Mouse (Mus musculus): ENCODE measurements around the gene Gsta4. TPM values are rescaled to one million over a fixed set of nuclear protein-coding genes. Genes with fewer than 3 reads are reported as not detected.

Gsta4 gene
- polyA plus RNA-seq, 2 experiments = 17.2 to 30.6 TPM

- Histone ChIP-seq H3K9me3 (ENCODE audit: control insufficient read depth, low read length) (no peaks in the 10 kb centered on the region), H3K36me3 (replicated peaks; ENCODE audit: control insufficient read depth, insufficient read depth, low read depth) (no peaks in the 10 kb centered on the region), H3K27me3 (ENCODE audit: control insufficient read depth, insufficient read depth, low read length) (no peaks in the 10 kb centered on the region), H3K4me3 (ENCODE audit: insufficient read depth in 1 of 2, low read depth in 2 of 2, low read length in 2 of 2) (peak overlapping the region; percentile 68 to 88), H3K27ac (peak overlapping the region; percentile 97), H3K4me2 (ENCODE audit: low read depth) (peak overlapping the region; percentile 89), H3K9ac (replicated peaks) (peak overlapping the region; percentile 94), H3K4me1 (replicated peaks; ENCODE audit: control insufficient read depth in 2 of 2, insufficient read depth in 2 of 2, low read length in 1 of 2) (peaks cover 9 to 10% of the 10 kb centered on the region in 2 experiments; a peak in 3 of 4 replicates)
- DNase-seq (ENCODE audit: low read depth in 3 of 3, low spot score in 3 of 3) (no peak), ATAC-seq (ENCODE audit: insufficient read depth) (no peak)
- no peak for TF ChIP-seq CTCF (IDR thresholded peaks at IDR 0.05; ENCODE audit: low read depth)
- no peak for TF ChIP-seq EP300 (IDR thresholded peaks at IDR 0.05; ENCODE audit: low read depth)
- 22% methylated on average over 7 of the region's 7 CpGs for WGBS (ENCODE audit: insufficient replicate concordance)
Observed at GRCm38 (mm10) chr9:78176831-78177230, 5.7 kb upstream of the Gsta4 start.

GRCm38 (mm10) chr9:78178197-78178596 lies 4.4 kb upstream of the Gsta4 start:
- ATAC-seq (ENCODE audit: insufficient read depth) (no peak), DNase-seq (ENCODE audit: low read depth in 3 of 3, low spot score in 3 of 3) (no peak)
- Histone ChIP-seq H3K36me3 (replicated peaks; ENCODE audit: control insufficient read depth, insufficient read depth, low read depth) (no peaks in the 10 kb centered on the region), H3K27me3 (ENCODE audit: control insufficient read depth, insufficient read depth, low read length) (no peaks in the 10 kb centered on the region), H3K9me3 (ENCODE audit: control insufficient read depth, low read length) (no peaks in the 10 kb centered on the region), H3K9ac (replicated peaks) (no peak overlapping the region), H3K4me3 (ENCODE audit: insufficient read depth in 1 of 2, low read depth in 2 of 2, low read length in 2 of 2) (no peak overlapping the region), H3K4me2 (ENCODE audit: low read depth) (no peak overlapping the region), H3K4me1 (replicated peaks; ENCODE audit: control insufficient read depth in 2 of 2, insufficient read depth in 2 of 2, low read length in 1 of 2) (peaks cover 9 to 10% of the 10 kb centered on the region in 2 experiments; a peak in 3 of 4 replicates), H3K27ac (no peak overlapping the region)
- TF ChIP-seq EP300 (IDR thresholded peaks at IDR 0.05; ENCODE audit: low read depth) = no peak
- no peak for TF ChIP-seq CTCF (IDR thresholded peaks at IDR 0.05; ENCODE audit: low read depth)
- 68% methylated on average over 5 of the region's 5 CpGs for WGBS (ENCODE audit: insufficient replicate concordance)

GRCm38 (mm10) chr9:78179071-78179470 lies 3.5 kb upstream of the Gsta4 start:
- TF ChIP-seq CTCF (IDR thresholded peaks at IDR 0.05; ENCODE audit: low read depth) (no peak), EP300 (IDR thresholded peaks at IDR 0.05; ENCODE audit: low read depth) (no peak)
- no peak overlapping the region for H3K4me2 ChIP-seq (ENCODE audit: low read depth)
- no peak overlapping the region for H3K4me3 ChIP-seq (ENCODE audit: insufficient read depth in 1 of 2, low read depth in 2 of 2, low read length in 2 of 2)
- WGBS (ENCODE audit: insufficient replicate concordance) = 79% methylated on average over 2 of the region's 2 CpGs
- no peaks in the 10 kb centered on the region for H3K36me3 ChIP-seq (replicated peaks; ENCODE audit: control insufficient read depth, insufficient read depth, low read depth)
- no peak overlapping the region for H3K9ac ChIP-seq (replicated peaks)
- no peak for DNase-seq (ENCODE audit: low read depth in 3 of 3, low spot score in 3 of 3)
- no peak overlapping the region for H3K27ac ChIP-seq
- peaks cover 9 to 14% of the 10 kb centered on the region in 2 experiments; a peak in 3 of 4 replicates for H3K4me1 ChIP-seq (replicated peaks; ENCODE audit: control insufficient read depth in 2 of 2, insufficient read depth in 2 of 2, low read length in 1 of 2)
- no peaks in the 10 kb centered on the region for H3K27me3 ChIP-seq (ENCODE audit: control insufficient read depth, insufficient read depth, low read length)
- ATAC-seq (ENCODE audit: insufficient read depth) = no peak
- H3K9me3 ChIP-seq (ENCODE audit: control insufficient read depth, low read length) = no peaks in the 10 kb centered on the region

- DNase-seq (ENCODE audit: low read depth in 3 of 3, low spot score in 3 of 3) = no peak
Observed at GRCm38 (mm10) chr9:78185686-78186085, 3.1 kb downstream of the Gsta4 start.

GRCm38 (mm10) chr9:78188910-78189309 lies 6.3 kb downstream of the Gsta4 start:
- H3K4me2 ChIP-seq (ENCODE audit: low read depth) = peak overlapping the region; percentile 21
- H3K27me3 ChIP-seq (ENCODE audit: control insufficient read depth, insufficient read depth, low read length) = no peaks in the 10 kb centered on the region
- H3K4me3 ChIP-seq (ENCODE audit: insufficient read depth in 1 of 2, low read depth in 2 of 2, low read length in 2 of 2) = no peak overlapping the region
- no peaks in the 10 kb centered on the region for H3K36me3 ChIP-seq (replicated peaks; ENCODE audit: control insufficient read depth, insufficient read depth, low read depth)
- DNase-seq (ENCODE audit: low read depth in 3 of 3, low spot score in 3 of 3) (peak; percentile 40 to 49 (median 46)), ATAC-seq (ENCODE audit: insufficient read depth) (peak; percentile 76)
- no peaks in the 10 kb centered on the region for H3K9me3 ChIP-seq (ENCODE audit: control insufficient read depth, low read length)
- peak overlapping the region; percentile 72 for H3K27ac ChIP-seq
- TF ChIP-seq CTCF (IDR thresholded peaks at IDR 0.05; ENCODE audit: low read depth) (no peak), EP300 (IDR thresholded peaks at IDR 0.05; ENCODE audit: low read depth) (peak; percentile 66)
- H3K4me1 ChIP-seq (replicated peaks; ENCODE audit: control insufficient read depth in 2 of 2, insufficient read depth in 2 of 2, low read length in 1 of 2) = peaks cover 25 to 36% of the 10 kb centered on the region in 2 experiments
- 24% methylated on average over 8 of the region's 8 CpGs for WGBS (ENCODE audit: insufficient replicate concordance)
- H3K9ac ChIP-seq (replicated peaks) = peak overlapping the region; percentile 27

More at GRCm38 (mm10) chr9:78185686-78186085, 3.1 kb downstream of the Gsta4 start:
- no peak for ATAC-seq (ENCODE audit: insufficient read depth)
- H3K4me3 ChIP-seq (ENCODE audit: insufficient read depth in 1 of 2, low read depth in 2 of 2, low read length in 2 of 2) = no peak overlapping the region
- H3K4me2 ChIP-seq (ENCODE audit: low read depth) = no peak overlapping the region
- no peaks in the 10 kb centered on the region for H3K27me3 ChIP-seq (ENCODE audit: control insufficient read depth, insufficient read depth, low read length)
- no peaks in the 10 kb centered on the region for H3K36me3 ChIP-seq (replicated peaks; ENCODE audit: control insufficient read depth, insufficient read depth, low read depth)
- TF ChIP-seq EP300 (IDR thresholded peaks at IDR 0.05; ENCODE audit: low read depth) (no peak), CTCF (IDR thresholded peaks at IDR 0.05; ENCODE audit: low read depth) (no peak)
- peaks cover 22 to 30% of the 10 kb centered on the region in 2 experiments for H3K4me1 ChIP-seq (replicated peaks; ENCODE audit: control insufficient read depth in 2 of 2, insufficient read depth in 2 of 2, low read length in 1 of 2)
- no peak overlapping the region for H3K27ac ChIP-seq
- H3K9me3 ChIP-seq (ENCODE audit: control insufficient read depth, low read length) = no peaks in the 10 kb centered on the region
- no peak overlapping the region for H3K9ac ChIP-seq (replicated peaks)
- 80% methylated on average over 9 of the region's 9 CpGs for WGBS (ENCODE audit: insufficient replicate concordance)

All from liver, embryonic 14.5 days (tissue).